ENCODE assay signal across 8 mouse cellular contexts in the genomic region with DNA sequence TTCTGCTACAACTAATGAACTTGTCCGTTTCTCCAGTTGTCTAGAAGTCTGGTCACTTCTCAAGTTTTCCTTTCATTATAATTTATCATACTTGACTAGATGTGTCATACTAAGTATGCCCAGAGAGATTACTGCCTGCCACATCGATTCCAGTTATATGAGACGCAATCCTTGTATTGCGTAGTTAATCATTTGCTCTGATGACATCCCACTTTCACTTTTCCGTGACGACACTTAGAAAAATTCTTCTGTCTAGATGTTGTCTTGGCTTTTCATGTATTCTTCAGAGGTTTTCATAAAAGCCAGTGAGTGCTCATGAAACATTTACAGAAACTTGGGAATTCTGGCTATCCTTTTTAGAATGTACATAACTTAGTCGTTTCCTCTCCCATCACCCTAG. TPM values are rescaled to one million over a fixed set of nuclear protein-coding genes. Genes with fewer than 3 reads are reported as not detected.
DNase-seq lines count a peak whose midpoint lies in the region; ATAC-seq and TF ChIP-seq lines count a peak whose summit lies in the region.

No protein-coding gene starts in this region.

- no peaks in the 10 kb centered on the region for H3K27me3 ChIP-seq in kidney, embryonic 16.5 days (ENCODE audit: insufficient read depth, low read length)
- H3K27me3 ChIP-seq in hindbrain, postnatal 0 days (ENCODE audit: insufficient read depth, low read length), result no peaks in the 10 kb centered on the region
- no peaks in the 10 kb centered on the region for H3K27me3 ChIP-seq in myocyte (ENCODE audit: control insufficient read depth, insufficient read depth, insufficient read length)

- H3K9me3 ChIP-seq in kidney, embryonic 16.5 days (ENCODE audit: low read length), result no peaks in the 10 kb centered on the region
- no peaks in the 10 kb centered on the region for H3K9me3 ChIP-seq in hindbrain, postnatal 0 days (ENCODE audit: low read length)

- H3ac ChIP-seq in myocyte (ENCODE audit: control insufficient read depth, insufficient read length), result no peak overlapping the region

- WGBS in kidney, embryonic 16.5 days, result 55% methylated on average over 7 of the region's 7 CpGs
- 75% methylated on average over 7 of the region's 7 CpGs for WGBS in hindbrain, postnatal 0 days

- H3K27ac ChIP-seq in kidney, embryonic 16.5 days (ENCODE audit: low read length), result no peak overlapping the region
- no peak overlapping the region for H3K27ac ChIP-seq in bone marrow macrophage, adult 2 months (ENCODE audit: insufficient read depth, low read depth, low read length)
- no peak overlapping the region for H3K27ac ChIP-seq in hindbrain, postnatal 0 days

- TF ChIP-seq CTCF in bone marrow macrophage, adult 2 months (IDR thresholded peaks at IDR 0.05; ENCODE audit: low read depth, low read length), result no peak
- TF ChIP-seq CTCF in hindbrain, postnatal 0 days (IDR thresholded peaks at IDR 0.05; ENCODE audit: low read depth), result no peak

- H3K4me1 ChIP-seq in kidney, embryonic 16.5 days (ENCODE audit: insufficient read depth, low read length), result peaks cover 13% of the 10 kb centered on the region
- H3K4me1 ChIP-seq in bone marrow macrophage, adult 2 months (ENCODE audit: control insufficient read depth, insufficient read depth, low read length), result peaks cover 9% of the 10 kb centered on the region
- peaks cover 11% of the 10 kb centered on the region; the same call in 1 of the 2 replicates for H3K4me1 ChIP-seq in hindbrain, postnatal 0 days (ENCODE audit: insufficient read depth, low read length)

- DNase-seq in kidney, adult 18-20 months, result no peak
- no peak for DNase-seq in hindbrain, postnatal 0 days (ENCODE audit: low spot score)
- no peak for DNase-seq in embryo, embryonic 10 days (ENCODE audit: low spot score)
- no peak for DNase-seq in left cerebral cortex, postnatal 25 days (ENCODE audit: low spot score in 2 of 2)
- no peak for DNase-seq in embryo, embryonic 10.5 days (ENCODE audit: low spot score)

- intact Hi-C loops in left cerebral cortex, postnatal 25 days (cut with DNase I), result no loop called here

- H3K79me2 ChIP-seq in myocyte (ENCODE audit: control insufficient read depth, insufficient read depth), result peaks cover 51% of the 10 kb centered on the region

- peak overlapping the region; percentile 72 for H3K4me2 ChIP-seq in kidney, embryonic 16.5 days (replicated peaks; ENCODE audit: low read depth, low read length)
- H3K4me2 ChIP-seq in hindbrain, postnatal 0 days (ENCODE audit: low read depth, low read length), result peak overlapping the region; percentile 87
- peak overlapping the region; percentile 99 for H3K4me2 ChIP-seq in myocyte (ENCODE audit: low read depth)

- peak overlapping the region; percentile 72 for H3K4me3 ChIP-seq in kidney, embryonic 16.5 days (ENCODE audit: low read length)
- peak overlapping the region; percentile 99 for H3K4me3 ChIP-seq in bone marrow macrophage, adult 2 months (ENCODE audit: insufficient read depth, low read length)
- H3K4me3 ChIP-seq in hindbrain, postnatal 0 days (ENCODE audit: low read length), result peak overlapping the region; percentile 82
- H3K4me3 ChIP-seq in myocyte, result peak overlapping the region; percentile 59

- no peak for TF ChIP-seq POLR2A in bone marrow macrophage, adult 2 months (IDR thresholded peaks at IDR 0.05; ENCODE audit: borderline replicate concordance, low read depth, low read length)
- no peak for TF ChIP-seq POLR2A in myocyte (IDR thresholded peaks at IDR 0.05; ENCODE audit: insufficient read length, low read depth)

- ATAC-seq in kidney, embryonic 16.5 days (ENCODE audit: low FRiP score, low TSS enrichment), result no peak
- ATAC-seq in hindbrain, postnatal 0 days, result no peak

- H3K9ac ChIP-seq in kidney, embryonic 16.5 days (replicated peaks; ENCODE audit: low read length), result peak overlapping the region; percentile 87; the same call in 1 of the 2 replicates
- peak overlapping the region; percentile 95; the same call in 1 of the 2 replicates for H3K9ac ChIP-seq in hindbrain, postnatal 0 days (replicated peaks; ENCODE audit: low read length)

- H3K36me3 ChIP-seq in kidney, embryonic 16.5 days (ENCODE audit: insufficient read depth, low read length), result peaks cover 15% of the 10 kb centered on the region
- H3K36me3 ChIP-seq in hindbrain, postnatal 0 days (ENCODE audit: insufficient read depth, low read length), result peaks cover 11% of the 10 kb centered on the region; the same call in 1 of the 2 replicates
- H3K36me3 ChIP-seq in myocyte (ENCODE audit: control insufficient read depth, insufficient read depth), result peaks cover 9% of the 10 kb centered on the region

TF ChIP-seq in myocyte, 11 proteins besides CTCF, POLR2A, EP300 and RAD21:
- TF ChIP-seq TCF12 (IDR thresholded peaks at IDR 0.05; ENCODE audit: insufficient read depth, poor library complexity, severe bottlenecking) (no peak), E2F4 (IDR thresholded peaks at IDR 0.05; ENCODE audit: insufficient read depth) (no peak), CEBPB (IDR thresholded peaks at IDR 0.05; ENCODE audit: insufficient read depth, poor library complexity, severe bottlenecking) (no peak), TCF3 (IDR thresholded peaks at IDR 0.05; ENCODE audit: insufficient read length, low read depth) (no peak), MYOD1 (IDR thresholded peaks at IDR 0.05; ENCODE audit: control insufficient read depth in 1 of 3, insufficient read length in 2 of 3, low read depth in 2 of 3) (no peak), POLR2AphosphoS2 (IDR thresholded peaks at IDR 0.05; ENCODE audit: insufficient read length, low read depth) (no peak), USF1 (IDR thresholded peaks at IDR 0.05; ENCODE audit: low read depth) (no peak), SRF (IDR thresholded peaks at IDR 0.05; ENCODE audit: control insufficient read depth, insufficient read length, low read depth) (no peak), REST (IDR thresholded peaks at IDR 0.05; ENCODE audit: insufficient read depth, insufficient read length) (no peak), MYOG (IDR thresholded peaks at IDR 0.05; ENCODE audit: control insufficient read depth in 1 of 3, insufficient read depth in 1 of 3, insufficient read length in 2 of 3, low read depth in 2 of 3) (no peak), MAX (IDR thresholded peaks at IDR 0.05; ENCODE audit: low read depth) (no peak)

RNA-seq across cellular contexts. Expression of a gene that starts 0.6 kb away (rescaled TPM):
- 0.73 and 1.3 TPM in 2 replicates for polyA plus RNA-seq in kidney, embryonic 16.5 days (2015; fragmentation: Nextera tagmentation; extraction: Ambion mirVana)
- 7.6 and 8.0 TPM in 2 replicates for polyA plus RNA-seq in bone marrow macrophage, adult 2 months (2012; ENCODE audit: insufficient read depth, insufficient read length, missing spikeins)
- 23.7 and 26.1 TPM in 2 replicates for total RNA-seq in hindbrain, postnatal 0 days (2014; rRNA removed)
- polyA plus RNA-seq in hindbrain, postnatal 0 days (2015; fragmentation: Nextera tagmentation; extraction: Ambion mirVana), result 10.3 and 11.3 TPM in 2 replicates
- 2.6 TPM for polyA plus RNA-seq in myocyte (2012; fragmentation: generic; extraction: Trizol)
- 10 to 100 TPM; 78.9 to 83.5 TPM for total RNA-seq in left cerebral cortex, postnatal 25 days (2021)

RNA-seq across cellular contexts. Expression of a gene that starts 1.6 kb away (rescaled TPM):
- 74.4 and 79.8 TPM in 2 replicates for polyA plus RNA-seq in kidney, embryonic 16.5 days (2015; fragmentation: Nextera tagmentation; extraction: Ambion mirVana)
- 87.5 and 98.0 TPM in 2 replicates for polyA plus RNA-seq in bone marrow macrophage, adult 2 months (2012; ENCODE audit: insufficient read depth, insufficient read length, missing spikeins)
- 50.3 and 65.0 TPM in 2 replicates for total RNA-seq in hindbrain, postnatal 0 days (2014; rRNA removed)
- 94.8 and 100 TPM in 2 replicates for polyA plus RNA-seq in hindbrain, postnatal 0 days (2015; fragmentation: Nextera tagmentation; extraction: Ambion mirVana)
- polyA plus RNA-seq in myocyte (2012; fragmentation: generic; extraction: Trizol), result 73.5 TPM
- 10 to 100 TPM; 85.1 to 90.4 TPM for total RNA-seq in left cerebral cortex, postnatal 25 days (2021)
